Mouse (Mus musculus) gonadal fat pad, adult 2 months (tissue): ENCODE data around the gene H2-T3. TPM values are rescaled to one million over a fixed set of nuclear protein-coding genes. Genes with fewer than 3 reads are reported as not detected.
"Not testable (repeated sequence)": the region's sequence is repeated elsewhere in the genome, so short reads cannot be mapped to it uniquely, and the experiment has no call there.

Source experiments
- DNase-seq: peaks from one replicate; pipeline ENCODE4 v3.0.0-alpha.2; 2012; ENCODE audit warnings: low read depth
- polyA plus RNA-seq: library from polyadenylated mRNA; depleted of rRNA; stranded (reverse); fragments of >200 nt; gene quantifications from 2 replicates; pipeline ENCODE4 v1.2.3, GENCODE M21; 2012

H2-T3 gene
- polyA plus RNA-seq, 1 experiment: not detected

DNA sequence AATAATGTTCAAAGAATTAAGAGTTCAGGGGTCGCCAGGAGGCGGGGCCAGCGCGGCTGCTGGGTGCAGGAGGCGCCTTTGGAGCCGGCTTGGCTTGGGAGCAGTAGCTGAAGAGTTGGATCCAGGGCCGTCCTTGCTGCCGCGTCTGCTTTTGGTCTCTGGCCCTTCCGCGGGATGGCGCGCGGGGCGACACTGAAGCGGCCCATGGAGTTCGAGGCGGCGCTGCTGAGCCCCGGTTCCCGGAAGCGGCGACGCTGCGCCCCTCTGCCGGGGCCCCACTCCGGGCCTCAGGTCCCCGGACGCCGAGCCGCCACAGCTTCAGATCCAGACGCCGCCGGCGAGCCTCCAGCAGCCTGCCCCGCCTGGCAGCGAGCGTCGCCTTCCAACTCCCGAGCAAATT is 11.1 kb downstream of the H2-T3 start:
- DNase-seq: not testable (repeated sequence)

DNA sequence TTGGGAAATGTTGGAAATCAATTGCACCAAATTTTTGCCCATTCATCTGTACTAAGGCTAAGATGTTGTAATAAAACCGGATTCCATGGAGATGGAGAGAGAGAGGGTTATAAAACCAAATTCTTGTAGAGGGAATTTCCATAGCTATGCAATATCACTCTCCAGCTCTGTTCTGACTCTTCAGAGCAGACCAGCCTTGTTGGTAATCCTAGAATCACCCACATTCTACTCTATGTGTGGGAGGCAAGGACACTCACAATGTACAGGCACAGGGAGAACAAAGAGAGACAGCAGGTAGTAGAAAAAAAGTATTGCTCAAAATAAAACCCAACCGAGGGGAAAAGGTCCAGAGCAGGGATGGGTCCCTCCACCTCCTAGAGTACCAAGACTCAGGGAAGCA is 14.0 kb downstream of the H2-T3 start:
- DNase-seq: not testable (repeated sequence)

DNA sequence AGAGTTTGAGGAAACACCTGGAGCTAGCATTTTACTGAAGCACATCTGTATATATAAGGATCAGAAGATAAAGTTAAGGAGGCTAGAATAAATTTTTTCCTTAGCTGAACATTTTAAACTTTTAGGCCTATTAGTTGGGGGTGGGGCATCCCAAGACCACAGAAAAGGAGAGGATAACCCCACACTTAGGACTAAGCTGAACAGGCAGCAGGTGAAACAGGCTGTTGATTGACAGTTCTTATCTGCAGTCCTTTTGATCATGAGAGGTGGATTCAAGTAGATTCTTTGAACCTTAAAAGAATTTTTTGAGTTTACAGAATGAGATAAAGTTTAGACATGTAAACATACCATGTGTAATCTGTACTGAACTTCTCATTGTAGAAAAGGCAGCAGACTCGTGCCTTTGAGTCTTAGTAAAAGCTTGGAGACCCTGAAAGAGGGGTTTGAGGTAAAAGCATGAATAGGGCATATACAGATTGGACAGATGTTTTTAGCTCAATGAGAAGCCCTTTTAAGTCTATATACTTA is 19.7 kb downstream of the H2-T3 start:
- no peak for DNase-seq

DNA sequence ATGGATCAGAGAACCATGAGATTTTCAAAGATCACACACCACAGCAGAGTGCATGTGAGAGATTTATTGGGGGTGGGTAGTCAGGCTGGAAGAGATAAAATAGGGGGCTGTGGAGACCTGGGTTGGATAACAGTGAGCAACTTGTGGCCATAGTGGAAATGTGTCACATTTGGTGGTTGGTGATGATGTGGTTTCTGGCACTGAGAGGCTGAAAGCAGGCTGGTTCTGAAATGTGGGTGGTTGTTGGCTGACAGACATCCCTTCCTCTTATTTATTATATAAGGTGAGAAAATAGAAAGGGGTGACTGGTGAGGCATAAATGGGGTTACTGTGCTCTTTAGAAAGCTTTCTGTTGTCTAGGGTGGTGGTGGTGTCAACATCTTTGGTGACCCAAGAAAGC is 20.3 kb downstream of the H2-T3 start:
- no peak for DNase-seq

DNA sequence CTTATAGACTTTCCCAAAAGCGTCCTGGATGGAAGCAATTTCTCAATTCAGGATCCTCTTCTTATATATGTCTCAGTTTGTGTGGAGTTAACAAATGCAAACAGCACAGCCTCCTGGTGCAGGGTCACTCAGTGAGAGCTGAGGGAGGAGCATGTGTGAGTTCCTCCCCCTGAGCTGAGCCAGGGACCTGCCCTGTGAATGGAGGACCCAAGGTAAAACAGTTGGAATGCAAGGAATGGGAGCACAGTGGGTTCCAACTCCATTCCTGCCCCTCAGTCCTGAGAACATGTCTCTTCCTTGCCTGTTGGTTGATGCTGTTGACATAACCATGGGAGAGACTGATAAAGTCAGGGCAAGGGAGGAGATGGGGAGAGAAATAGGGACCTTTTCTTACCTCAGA is 21.0 kb downstream of the H2-T3 start:
- DNase-seq: not testable (repeated sequence)

DNA sequence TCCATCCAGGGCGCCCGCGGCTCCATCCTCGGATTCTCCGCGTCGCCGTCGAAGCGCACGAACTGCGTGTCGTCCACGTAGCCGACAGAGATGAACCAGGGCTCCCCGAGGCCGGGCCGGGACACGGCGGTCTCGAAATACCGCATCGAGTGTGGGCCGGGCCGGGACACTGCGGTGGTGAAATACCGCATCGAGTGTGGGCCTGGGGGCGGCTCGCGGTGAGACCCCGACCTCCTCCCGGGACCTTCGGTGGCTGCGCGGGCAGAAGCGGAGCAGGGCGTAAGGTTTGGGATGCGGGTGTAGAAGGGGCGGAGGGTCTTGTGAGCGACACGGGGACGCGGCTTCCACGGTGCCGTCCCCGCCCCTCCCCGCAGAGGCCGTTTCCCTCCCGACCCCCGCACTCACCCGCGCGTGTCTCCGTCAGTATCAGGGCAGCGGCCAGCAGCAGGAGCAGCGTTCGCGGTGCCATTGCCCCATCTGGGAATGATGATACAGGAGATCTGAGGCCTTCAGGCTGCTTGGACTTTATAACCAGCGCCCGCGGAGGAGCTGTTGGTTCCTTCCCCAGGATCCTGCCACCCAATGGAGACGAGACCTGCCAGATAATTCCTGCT is 21.9 kb downstream of the H2-T3 start, which contains the start of gene Gm8909:
Gm8909 (minus strand) TSS at position 499 of the 614 bp plus-strand sequence.
- no peak for DNase-seq

DNA sequence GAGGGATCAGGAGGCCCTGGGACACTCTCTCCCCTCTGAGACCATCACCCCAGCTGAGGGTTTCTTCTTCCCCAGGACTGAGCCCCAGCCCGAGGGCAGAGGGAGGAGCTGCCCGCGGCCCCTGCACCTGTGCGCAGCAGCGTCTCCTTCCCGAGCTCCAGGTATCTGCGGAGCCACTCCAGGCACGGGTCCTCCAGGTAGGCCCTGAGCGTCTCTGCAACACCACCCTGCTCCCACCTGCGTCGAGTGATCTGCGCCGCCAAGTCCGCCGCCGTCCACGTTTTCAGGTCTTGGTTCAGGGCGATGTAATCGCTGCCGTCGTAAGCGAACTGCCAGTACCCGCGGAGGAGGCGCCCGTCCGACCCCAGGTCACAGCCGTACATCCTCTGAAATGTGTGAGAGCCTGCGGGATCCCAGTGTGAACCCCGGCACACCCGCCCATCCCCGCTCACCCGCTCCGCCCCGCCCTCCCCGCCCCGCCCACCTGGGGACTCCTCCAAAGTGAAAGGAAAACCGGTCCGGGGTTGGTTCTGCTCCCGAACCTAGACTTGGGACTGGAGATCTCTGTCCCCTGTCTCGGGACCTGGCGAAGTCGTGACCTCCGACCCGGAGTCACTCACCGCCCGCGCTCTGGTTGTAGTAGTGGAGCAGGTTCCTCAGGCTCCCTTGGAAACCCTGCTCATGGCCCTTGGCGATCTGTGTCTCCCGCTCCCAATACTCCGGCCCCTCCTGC is 22.6 kb downstream of the H2-T3 start:
- DNase-seq: no peak

DNA sequence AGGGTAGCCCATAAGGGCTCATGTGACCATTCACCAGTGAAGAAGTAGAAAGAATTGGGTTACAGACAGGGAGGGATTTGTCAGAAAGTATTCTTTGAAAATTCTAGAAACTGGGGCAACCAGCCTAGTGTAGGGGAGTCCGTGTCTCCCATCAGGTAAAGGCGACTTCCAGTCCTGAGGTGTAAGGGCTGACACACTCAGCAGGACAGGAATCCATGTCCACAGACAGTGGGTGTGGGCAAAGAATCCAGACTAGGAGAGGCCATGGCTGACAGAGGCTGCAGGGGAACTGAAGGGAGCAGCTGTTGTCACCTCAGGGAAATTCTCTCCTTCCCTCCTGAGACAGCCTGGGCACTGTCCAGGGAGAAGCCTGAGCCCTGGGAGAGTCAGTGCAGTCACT is 23.2 kb downstream of the H2-T3 start:
- not testable (repeated sequence) for DNase-seq

DNA sequence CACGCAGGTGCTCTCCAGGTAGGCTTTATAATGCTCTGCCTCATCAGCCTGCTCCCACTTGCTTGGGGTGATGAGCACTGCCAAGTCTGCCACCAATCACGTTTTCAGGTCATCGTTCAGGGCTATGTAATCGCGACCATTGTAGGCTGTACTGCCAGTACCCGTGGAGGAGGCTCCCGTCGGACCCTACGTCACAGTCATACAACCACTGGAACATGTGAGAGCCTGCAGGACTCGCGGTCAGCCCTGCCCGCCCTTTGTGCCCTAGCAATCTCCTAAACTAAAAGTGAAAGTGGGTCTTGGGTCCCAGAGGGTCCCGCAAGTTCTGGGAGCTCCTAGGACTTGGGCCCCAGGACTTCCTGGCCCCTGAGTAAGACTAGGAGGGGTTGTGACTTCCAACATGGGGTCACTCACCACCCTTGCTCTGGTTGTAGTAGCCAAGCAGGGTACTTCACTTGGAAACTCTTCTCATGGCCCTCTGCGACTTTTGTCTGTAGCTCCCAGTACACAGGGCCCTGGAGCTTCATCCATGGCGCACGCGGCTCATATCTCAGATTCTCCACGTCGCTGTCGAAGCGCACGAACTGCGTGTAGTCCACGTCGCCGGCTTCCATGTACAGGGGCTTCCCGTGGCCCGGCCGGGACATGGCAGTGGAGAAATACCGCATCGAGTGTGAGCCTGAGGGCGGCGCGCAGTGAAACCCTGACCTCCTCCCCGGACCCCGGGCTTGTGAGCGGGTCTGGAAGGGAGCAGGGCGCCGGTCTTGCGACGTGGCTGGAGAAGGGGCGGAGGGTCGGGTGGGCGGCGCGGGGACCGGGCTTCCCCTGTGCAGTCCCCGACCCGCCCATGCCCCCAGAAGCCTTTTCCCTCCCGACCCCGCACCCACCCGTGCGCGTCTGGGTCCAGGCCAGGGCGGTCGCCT is 28.7 kb downstream of the H2-T3 start:
- DNase-seq: no peak

DNA sequence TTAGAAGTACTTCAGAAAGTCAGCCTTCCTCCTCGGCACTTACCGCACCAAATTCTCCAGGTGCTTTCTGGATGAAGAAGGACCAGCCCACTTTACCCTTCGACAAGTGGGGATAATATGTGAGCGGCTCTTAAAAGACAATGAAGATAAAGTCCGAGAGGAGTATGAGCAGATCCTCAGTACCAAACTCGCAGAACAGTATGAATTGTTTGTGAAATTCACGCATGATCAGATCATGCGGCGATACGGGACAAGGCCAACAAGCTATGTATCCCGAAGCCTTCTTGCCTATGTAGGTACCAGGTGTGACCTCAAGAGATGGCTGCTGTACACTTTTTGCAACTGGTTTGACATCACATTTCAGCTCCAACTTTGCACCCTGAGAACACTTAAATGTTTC is 31.8 kb downstream of the H2-T3 start:
- not testable (repeated sequence) for DNase-seq

DNA sequence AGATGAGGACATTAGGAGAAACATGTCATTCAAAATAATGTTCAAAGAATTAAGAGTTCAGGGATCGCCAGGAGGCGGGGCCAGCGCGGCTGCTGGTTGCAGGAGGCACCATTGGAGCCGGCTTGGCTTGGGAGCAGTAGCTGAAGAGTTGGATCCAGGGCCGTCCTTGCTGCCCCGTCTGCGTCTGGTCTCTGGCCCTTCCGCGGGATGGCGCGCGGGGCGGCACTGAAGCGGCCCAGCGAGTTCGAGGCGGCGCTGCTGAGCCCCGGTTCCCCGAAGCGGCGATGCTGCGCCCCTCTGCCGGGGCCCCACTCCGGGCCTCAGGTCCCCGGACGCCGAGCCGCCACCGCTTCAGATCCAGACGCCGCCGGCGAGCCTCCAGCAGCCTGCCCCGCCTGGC is 32.3 kb downstream of the H2-T3 start:
- not testable (repeated sequence) for DNase-seq

DNA sequence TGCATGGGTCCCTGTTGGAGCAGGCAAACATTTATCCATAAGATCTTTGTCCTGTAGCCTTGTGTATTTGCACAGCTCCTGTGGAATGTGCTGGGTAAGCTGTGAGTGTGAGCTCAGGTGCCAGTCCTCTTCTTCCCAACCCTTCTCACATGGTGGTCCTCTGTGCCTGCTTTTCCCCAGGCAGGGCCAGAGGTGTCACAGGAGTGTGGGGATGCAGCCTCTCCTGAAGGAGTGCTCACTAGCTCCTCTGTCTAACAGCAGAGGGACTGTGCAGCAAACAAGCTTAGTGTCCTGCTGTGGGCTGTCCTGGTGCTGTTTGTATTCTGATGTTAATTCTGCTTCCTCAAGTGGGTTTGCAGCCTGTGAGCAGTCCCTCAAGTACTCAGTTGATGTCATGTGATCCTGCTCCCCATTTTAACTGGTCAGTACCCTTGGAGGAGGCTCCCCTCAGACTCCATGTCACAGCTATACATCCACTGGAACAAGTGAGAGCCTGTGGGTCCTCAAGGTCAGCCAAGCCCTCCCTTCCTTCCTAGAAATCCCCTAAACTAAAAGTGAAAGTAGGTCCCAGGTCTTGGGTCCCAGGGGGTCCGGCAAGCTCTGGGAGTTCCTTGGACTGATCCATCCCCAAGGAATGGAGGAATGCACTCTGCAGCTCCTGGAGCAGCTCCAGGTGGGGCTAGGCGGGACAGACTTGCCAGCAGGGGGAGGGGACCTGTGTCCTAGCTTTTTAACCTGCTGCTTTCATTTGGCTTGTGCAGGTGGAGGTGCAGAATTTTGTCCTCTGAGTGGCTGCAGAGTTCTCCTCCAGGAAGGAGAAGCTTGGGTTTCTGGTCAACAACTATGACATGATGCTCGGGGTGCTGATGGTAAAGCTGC is 35.6 kb downstream of the H2-T3 start:
- no peak for DNase-seq

DNA sequence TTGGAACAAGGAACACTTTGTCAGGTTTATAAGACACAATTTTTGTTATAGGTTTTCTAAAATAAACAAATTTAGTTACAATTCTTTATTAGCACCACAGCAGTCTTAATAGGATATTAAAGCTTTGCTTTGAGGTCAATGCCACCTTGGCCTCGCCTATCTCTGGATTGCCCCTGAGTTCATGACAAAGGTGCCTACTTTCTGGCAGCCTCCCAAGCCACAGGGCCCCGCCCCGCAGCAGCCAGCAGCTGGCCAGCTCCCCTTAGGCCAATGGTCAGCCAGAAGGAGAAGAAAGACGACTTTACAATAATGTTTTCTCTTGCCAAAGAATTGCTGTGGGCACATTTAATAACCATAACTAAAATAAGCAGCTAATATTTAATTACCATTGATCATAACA is 38.9 kb downstream of the H2-T3 start:
- not testable (repeated sequence) for DNase-seq

DNA sequence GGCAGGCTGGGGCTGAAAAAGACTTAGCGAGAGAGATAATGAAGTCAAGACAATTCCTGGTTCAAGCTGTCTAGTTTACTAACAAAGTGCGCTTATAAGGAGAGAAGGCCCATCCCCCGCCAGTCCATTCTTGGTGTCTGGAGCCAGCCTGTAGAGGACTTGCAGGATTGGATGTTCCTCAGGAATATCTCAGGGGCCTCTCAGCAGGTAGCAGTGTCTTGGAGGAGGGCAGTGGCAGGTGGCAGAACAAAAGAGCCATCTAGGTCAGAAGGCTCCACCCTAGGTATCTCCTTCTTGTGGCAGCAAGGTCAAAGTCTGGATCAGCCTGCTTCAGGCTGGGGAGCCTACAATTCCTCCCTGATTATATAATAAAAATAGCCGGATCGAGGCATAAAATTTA is 41.6 kb downstream of the H2-T3 start:
- DNase-seq: not testable (repeated sequence)

DNA sequence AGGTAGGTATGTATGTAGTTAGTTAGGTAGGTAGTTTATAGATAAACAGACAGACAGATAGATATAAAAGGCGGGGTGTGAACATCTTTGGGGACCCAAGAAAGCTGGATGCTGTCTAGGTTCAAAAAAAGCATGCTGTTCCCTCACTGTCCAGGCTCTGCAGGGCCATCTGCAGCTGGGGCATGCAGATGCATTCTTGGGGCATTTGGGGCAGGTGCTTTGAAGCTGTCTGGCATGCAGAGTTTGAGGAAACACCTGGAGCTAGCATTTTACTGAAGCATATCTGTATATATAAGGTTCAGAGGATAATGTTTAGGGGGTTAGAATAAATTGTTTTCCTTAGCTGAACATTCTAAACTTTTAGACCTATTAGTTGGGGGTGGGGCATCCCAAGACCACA is 43.1 kb downstream of the H2-T3 start:
- DNase-seq: not testable (repeated sequence)

DNA sequence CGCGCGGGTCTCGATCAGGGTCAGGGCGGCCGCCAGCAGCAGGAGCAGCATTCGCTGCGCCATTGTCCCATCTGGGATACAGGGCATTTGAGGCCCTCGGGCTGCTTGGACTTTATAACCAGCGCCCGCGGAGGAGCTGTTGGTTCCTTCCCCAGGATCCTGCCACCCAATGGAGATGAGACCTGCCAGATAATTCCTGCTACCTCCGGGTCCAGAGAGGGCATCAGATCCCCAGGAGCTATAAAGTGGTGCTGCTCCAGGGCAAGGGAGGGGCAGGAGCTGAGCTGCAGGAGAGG is 44.3 kb downstream of the H2-T3 start:
- DNase-seq: not testable (repeated sequence)

DNA sequence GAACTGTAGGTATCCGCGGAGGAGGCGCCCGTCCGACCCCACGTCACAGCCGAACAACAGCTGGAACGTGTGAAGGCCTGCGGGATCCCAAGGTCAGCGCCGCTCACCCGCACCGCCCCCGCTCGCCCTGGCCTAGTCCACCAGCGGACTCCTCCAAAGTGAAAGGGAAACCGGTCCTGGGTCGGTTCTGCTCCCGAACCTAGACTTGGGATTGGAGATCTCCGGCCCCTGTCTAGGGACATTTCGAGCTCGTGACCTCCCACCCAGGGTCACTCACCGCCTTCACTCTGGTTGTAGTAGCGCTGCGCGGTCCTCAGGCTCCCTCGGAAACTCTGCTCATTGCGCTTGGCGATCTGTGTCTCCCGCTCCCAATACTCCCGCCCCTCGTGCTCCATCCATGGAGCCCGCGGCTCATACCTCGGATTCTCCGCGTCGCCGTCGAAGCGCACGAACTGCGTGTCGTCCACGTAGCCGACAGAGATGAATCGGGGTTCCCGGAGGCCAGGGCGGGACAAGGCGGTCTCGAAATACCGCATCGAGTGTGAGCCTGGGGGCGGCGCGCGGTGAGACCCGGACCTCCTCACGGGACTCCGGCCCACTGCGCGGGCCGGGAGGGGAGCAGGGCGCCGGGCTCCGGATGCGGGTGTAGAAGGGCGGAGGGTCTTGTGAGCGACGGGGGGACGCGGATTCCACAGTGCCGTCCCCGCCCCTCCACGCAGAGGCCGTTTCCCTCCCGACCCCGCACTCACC is 44.8 kb downstream of the H2-T3 start:
- no peak for DNase-seq

DNA sequence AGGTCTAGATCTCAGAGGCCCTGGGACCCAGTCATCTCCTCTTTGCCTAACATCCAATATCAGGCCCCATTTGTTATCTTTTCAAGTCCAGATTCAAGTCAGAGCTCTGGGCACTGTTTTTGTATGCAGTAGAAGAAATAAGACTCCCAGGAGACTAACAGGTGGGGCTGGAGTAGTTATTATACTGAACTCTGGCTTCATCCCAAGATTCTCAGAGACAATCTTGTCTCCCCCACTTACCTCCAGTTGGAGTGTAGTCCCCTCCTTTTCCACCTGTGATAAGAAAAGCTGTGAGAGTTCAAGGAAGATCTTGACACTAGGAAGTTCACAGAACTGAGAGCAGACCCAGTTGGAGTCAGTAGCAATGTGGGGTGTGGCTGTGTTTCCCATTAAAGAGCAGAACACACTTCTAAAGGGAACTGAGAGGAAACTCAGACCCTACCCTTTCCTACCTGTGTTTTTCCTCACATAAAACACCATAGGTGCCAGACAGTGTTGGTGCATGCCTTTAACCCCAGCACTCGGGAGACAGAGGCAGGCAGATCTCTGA is 53.7 kb downstream of the H2-T3 start:
- DNase-seq: not testable (repeated sequence)
